Mouse (Mus musculus) heart, postnatal 0 days (tissue): ENCODE data around the gene Med24. TPM values are rescaled to one million over a fixed set of nuclear protein-coding genes. Genes with fewer than 3 reads are reported as not detected.
A peak's percentile ranks its signal among the peaks of the same experiment; 100 is the strongest.
"Not testable (repeated sequence)": the region's sequence is repeated elsewhere in the genome, so short reads cannot be mapped to it uniquely, and the experiment has no call there.

Source experiments
- ATAC-seq: fragments of 200-750 bp; cut with Nextera tagmentation; 2 replicates; pipeline ENCODE4 v1.8.0; 2017; ENCODE audit warnings: low read depth, moderate number of reproducible peaks, moderate library complexity; ENCODE audit not compliant: insufficient read depth
- DNase-seq: peaks from one replicate; pipeline ENCODE4 v3.0.0-alpha.2; 2016; ENCODE audit warnings: low spot score
- H3K27ac ChIP-seq: fragments of 300-500 bp; sonication (generic); 2 replicates; pipeline ENCODE4 v1.5.1; 2014; ENCODE audit warnings: low read depth, mild to moderate bottlenecking
- H3K27me3 ChIP-seq: fragments of 300-500 bp; sonication (generic); 2 replicates; pipeline ENCODE4 v1.6.1; 2014; ENCODE audit warnings: low read length, mixed read lengths; ENCODE audit not compliant: control insufficient read depth, insufficient read depth
- H3K36me3 ChIP-seq: fragments of 300-500 bp; sonication (generic); replicated peaks from 2 replicates; pipeline ENCODE4 v1.6.1; 2014; ENCODE audit warnings: low read length, mixed read lengths; ENCODE audit not compliant: control insufficient read depth, insufficient read depth
- H3K4me1 ChIP-seq: fragments of 300-500 bp; sonication (generic); 2 replicates; pipeline ENCODE4 v1.6.1; 2014; ENCODE audit warnings: antibody characterized with exemption; ENCODE audit not compliant: control insufficient read depth, insufficient read depth
- H3K4me2 ChIP-seq: fragments of 300-500 bp; sonication (generic); 2 replicates; pipeline ENCODE4 v1.6.1; 2014; ENCODE audit warnings: low read depth, mild to moderate bottlenecking, low read length, moderate library complexity
- H3K4me3 ChIP-seq: fragments of 300-500 bp; sonication (generic); 2 replicates; pipeline ENCODE4 v1.5.1; 2014; ENCODE audit warnings: low read depth, low read length
- H3K9ac ChIP-seq: fragments of 300-500 bp; sonication (generic); replicated peaks from 2 replicates; pipeline ENCODE4 v1.6.1; 2014; ENCODE audit warnings: low read depth, low read length, mixed read lengths
- H3K9me3 ChIP-seq: fragments of 300-500 bp; sonication (generic); replicated peaks from 2 replicates; pipeline ENCODE4 v1.6.1; 2016; ENCODE audit warnings: low read length; ENCODE audit not compliant: control insufficient read depth
- CTCF ChIP-seq: IDR thresholded peaks from 2 replicates; pipeline ENCODE4 v1.5.1; 2016; ENCODE audit warnings: antibody characterized with exemption, control low read depth, low read depth
- EP300 ChIP-seq: IDR thresholded peaks from 2 replicates; pipeline ENCODE4 v1.6.1; 2016; ENCODE audit warnings: antibody characterized with exemption, low read depth
- WGBS: fragments of 180-500 bp; shearing (Covaris S2); extraction: QIAGEN DNeasy Blood & Tissue Kit; methylation state at CpG from one replicate; pipeline ENCODE4 v1.1.7; 2014; 5-methylcytosine and 5-hydroxymethylcytosine counted together
- polyA plus RNA-seq: library from polyadenylated mRNA; unstranded; fragments of >200 nt; fragmentation: Nextera tagmentation; extraction: Ambion mirVana; gene quantifications from 2 replicates; pipeline ENCODE4 v1.2.1, GENCODE M21; 2015
- total RNA-seq: library from RNA; depleted of rRNA; stranded (reverse); fragments of >200 nt; gene quantifications from 2 replicates; pipeline ENCODE4 v1.2.3, GENCODE M21; 2014; ENCODE audit warnings: low replicate concordance; rRNA removed

Med24 gene
- total and polyA plus RNA-seq, 2 experiments from 2014 or later, result 23.3 to 48.0 TPM

GRCm38 (mm10) chr11:98668984-98669383, 60.3 kb downstream of the Med24 start:
- no peak for ATAC-seq
- no peak overlapping the region for H3K27ac ChIP-seq
- H3K4me2 ChIP-seq, result no peak overlapping the region
- WGBS, result 59% methylated on average over 2 of the region's 2 CpGs
- DNase-seq, result no peak
- H3K9ac ChIP-seq, result no peak overlapping the region
- peaks cover 16% of the 10 kb centered on the region for H3K27me3 ChIP-seq
- TF ChIP-seq EP300, result no peak
- TF ChIP-seq CTCF, result no peak
- H3K36me3 ChIP-seq, result no peaks in the 10 kb centered on the region
- no peaks in the 10 kb centered on the region for H3K9me3 ChIP-seq
- H3K4me3 ChIP-seq, result no peak overlapping the region
- H3K4me1 ChIP-seq, result no peaks in the 10 kb centered on the region

DNA sequence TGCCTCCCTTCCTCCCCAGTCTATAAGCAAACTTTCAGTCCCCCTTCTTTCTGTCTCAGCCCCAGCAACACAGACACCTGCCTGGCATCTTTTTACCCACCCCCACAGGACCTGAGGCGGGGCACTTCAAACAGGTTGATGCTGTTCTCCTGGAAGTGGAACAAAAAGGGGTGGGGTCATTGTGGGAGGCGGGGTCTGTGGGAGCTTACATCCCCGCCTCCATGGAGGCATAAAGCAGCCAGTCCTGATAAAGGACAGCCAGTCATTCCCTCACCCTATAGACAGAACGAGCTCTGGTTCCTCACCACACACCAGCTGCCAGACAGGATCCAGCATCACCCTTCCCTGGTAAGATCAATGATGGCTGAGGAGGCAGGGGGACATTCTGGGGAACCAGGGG, 65.1 kb downstream of the Med24 start, which contains the start of gene Gsdma:
Gene Gsdma, plus strand, starts transcription at position 261 of the 400 bp plus-strand sequence.
- no peak within 1 kb of the TSS for H3K9ac ChIP-seq
- WGBS, result 17% methylated on average over 4 of the region's 4 CpGs
- ATAC-seq (no peak), DNase-seq (no peak)
- no peaks in the 10 kb centered on the region for H3K4me1 ChIP-seq
- no peak within 1 kb of the TSS for H3K4me3 ChIP-seq
- no peak within 1 kb of the TSS for H3K4me2 ChIP-seq
- no peak within 1 kb of the TSS for H3K27ac ChIP-seq
- no peaks in the 10 kb centered on the region for H3K9me3 ChIP-seq
- TF ChIP-seq EP300, result no peak
- TF ChIP-seq CTCF, result no peak
- peaks cover 16% of the 10 kb centered on the region for H3K27me3 ChIP-seq
- no peaks in the 10 kb centered on the region for H3K36me3 ChIP-seq

GRCm38 (mm10) chr11:98660517-98660916, 68.7 kb downstream of the Med24 start:
- H3K4me1 ChIP-seq, result no peaks in the 10 kb centered on the region
- peak; percentile 55; the same call in 1 of the 2 replicates for ATAC-seq
- peak; percentile 62 for DNase-seq
- TF ChIP-seq EP300, result no peak
- peak; percentile 78 for TF ChIP-seq CTCF
- no peaks in the 10 kb centered on the region for H3K36me3 ChIP-seq
- no peaks in the 10 kb centered on the region for H3K27me3 ChIP-seq
- H3K27ac ChIP-seq, result no peak overlapping the region
- H3K9ac ChIP-seq, result no peak overlapping the region
- no peaks in the 10 kb centered on the region for H3K9me3 ChIP-seq
- H3K4me2 ChIP-seq, result no peak overlapping the region
- WGBS, result 19% methylated on average over 6 of the region's 6 CpGs
- H3K4me3 ChIP-seq, result no peak overlapping the region

GRCm38 (mm10) chr11:98655076-98655475, 74.2 kb downstream of the Med24 start:
- H3K9ac ChIP-seq, H3K4me1 ChIP-seq, H3K9me3 ChIP-seq, H3K36me3 ChIP-seq, H3K27me3 ChIP-seq, H3K4me2 ChIP-seq, H3K27ac ChIP-seq, H3K4me3 ChIP-seq: not testable (repeated sequence)
- 7% methylated on average over 7 of the region's 7 CpGs for WGBS
- TF ChIP-seq CTCF, result peak; percentile 57
- DNase-seq, result peak; percentile 45
- peak; percentile 17; the same call in 1 of the 2 replicates for ATAC-seq

Other genes with a start within 250 kb of the Med24 start
- 8.3 TPM in 1 of 2 replicates, not detected in the other for gene Ikzf3, start 183.4 kb downstream of the Med24 start, total RNA-seq
- gene Ikzf3, start 183.4 kb downstream of the Med24 start, polyA plus RNA-seq, result 0.15 TPM in 1 of 2 replicates, not detected in the other
- gene Zpbp2, start 178.3 kb downstream of the Med24 start, total RNA-seq, result not detected in 2 replicates
- 0.14 and 0.23 TPM in 2 replicates for gene Zpbp2, start 178.3 kb downstream of the Med24 start, polyA plus RNA-seq
- 36.1 and 44.8 TPM in 2 replicates for gene Ormdl3, start 142.1 kb downstream of the Med24 start, total RNA-seq
- 49.4 and 50.2 TPM in 2 replicates for gene Ormdl3, start 142.1 kb downstream of the Med24 start, polyA plus RNA-seq
- gene Lrrc3c, start 131.1 kb downstream of the Med24 start, total RNA-seq, result not detected in 2 replicates
- not detected in 2 replicates for gene Lrrc3c, start 131.1 kb downstream of the Med24 start, polyA plus RNA-seq
- 0.15 and 0.19 TPM in 2 replicates for gene Gm12355, start 103.8 kb downstream of the Med24 start, total RNA-seq
- gene Gm12355, start 103.8 kb downstream of the Med24 start, polyA plus RNA-seq, result 0.23 and 0.26 TPM in 2 replicates
- gene Gsdma3, start 103.1 kb downstream of the Med24 start, total RNA-seq, result not detected in 2 replicates
- gene Gsdma3, start 103.1 kb downstream of the Med24 start, polyA plus RNA-seq, result not detected in 2 replicates
- gene Gsdma2, start 82.7 kb downstream of the Med24 start, total RNA-seq, result not detected in 2 replicates
- gene Gsdma2, start 82.7 kb downstream of the Med24 start, polyA plus RNA-seq, result not detected in 2 replicates
- gene Gsdma, start 65.1 kb downstream of the Med24 start, total RNA-seq, result not detected in 2 replicates
- not detected in 2 replicates for gene Gsdma, start 65.1 kb downstream of the Med24 start, polyA plus RNA-seq
- 96.4 and 130 TPM in 2 replicates for gene Psmd3, start 46.9 kb downstream of the Med24 start, total RNA-seq
- 134 and 147 TPM in 2 replicates for gene Psmd3, start 46.9 kb downstream of the Med24 start, polyA plus RNA-seq
- 0.23 TPM in 1 of 2 replicates, not detected in the other for gene Csf3, start 28.2 kb downstream of the Med24 start, total RNA-seq
- not detected in 2 replicates for gene Csf3, start 28.2 kb downstream of the Med24 start, polyA plus RNA-seq
- gene Thra, start 11.2 kb upstream of the Med24 start, total RNA-seq, result 188 and 234 TPM in 2 replicates
- gene Thra, start 11.2 kb upstream of the Med24 start, polyA plus RNA-seq, result 40.8 and 44.0 TPM in 2 replicates
- 21.0 and 24.3 TPM in 2 replicates for gene Nr1d1, start 45.9 kb upstream of the Med24 start, total RNA-seq
- gene Nr1d1, start 45.9 kb upstream of the Med24 start, polyA plus RNA-seq, result 10.2 and 10.7 TPM in 2 replicates
- 47.4 and 54.6 TPM in 2 replicates for gene Msl1, start 66.1 kb upstream of the Med24 start, total RNA-seq
- gene Msl1, start 66.1 kb upstream of the Med24 start, polyA plus RNA-seq, result 11.3 and 12.6 TPM in 2 replicates
- gene Casc3, start 75.5 kb upstream of the Med24 start, total RNA-seq, result 6.8 and 9.7 TPM in 2 replicates
- gene Casc3, start 75.5 kb upstream of the Med24 start, polyA plus RNA-seq, result 11.6 and 11.9 TPM in 2 replicates
- 0.77 and 0.80 TPM in 2 replicates for gene Rapgefl1, start 107.3 kb upstream of the Med24 start, total RNA-seq
- gene Rapgefl1, start 107.3 kb upstream of the Med24 start, polyA plus RNA-seq, result 0.41 and 0.55 TPM in 2 replicates
- gene Wipf2, start 134.2 kb upstream of the Med24 start, total RNA-seq, result 3.4 and 6.2 TPM in 2 replicates
- 1.5 and 1.8 TPM in 2 replicates for gene Wipf2, start 134.2 kb upstream of the Med24 start, polyA plus RNA-seq
- 1.4 and 2.2 TPM in 2 replicates for gene Cdc6, start 178.4 kb upstream of the Med24 start, total RNA-seq
- 4.2 and 4.5 TPM in 2 replicates for gene Cdc6, start 178.4 kb upstream of the Med24 start, polyA plus RNA-seq
- gene Rara, start 198.4 kb upstream of the Med24 start, total RNA-seq, result 24.0 and 36.2 TPM in 2 replicates
- 14.7 and 15.8 TPM in 2 replicates for gene Rara, start 198.4 kb upstream of the Med24 start, polyA plus RNA-seq